Mouse (Mus musculus): ENCODE data around the gene Prim2. TPM values are rescaled to one million over a fixed set of nuclear protein-coding genes. Genes with fewer than 3 reads are reported as not detected.

The Prim2 gene
- polyA plus RNA-seq, 1 experiment from 2014 or later: 62.7 TPM

GRCm38 (mm10) chr1:33460703-33461102, 208.9 kb downstream of the Prim2 start:
- no peak overlapping the region for H3K27ac ChIP-seq (ENCODE audit: low read depth, low read length)
- no peaks in the 10 kb centered on the region for H3K9me3 ChIP-seq (ENCODE audit: control insufficient read depth, low read length)
- no peaks in the 10 kb centered on the region for H3K27me3 ChIP-seq (replicated peaks; ENCODE audit: control insufficient read depth, insufficient read depth, low read length)
- no peaks in the 10 kb centered on the region; the same call in 1 of the 2 replicates for H3K36me3 ChIP-seq (ENCODE audit: control insufficient read depth, insufficient read depth, low read length)
- no peak overlapping the region for H3K4me2 ChIP-seq
- no peaks in the 10 kb centered on the region for H3K4me1 ChIP-seq (replicated peaks; ENCODE audit: control insufficient read depth, insufficient read depth, low read length)
- H3K9ac ChIP-seq (ENCODE audit: low read depth, low read length): no peak overlapping the region
- WGBS: 90% methylated on average over 8 of the region's 8 CpGs
- no peak for DNase-seq (ENCODE audit: low spot score)
- no peak overlapping the region for H3K4me3 ChIP-seq (ENCODE audit: low read depth, low read length)
- no peak for ATAC-seq (replicated peaks; ENCODE audit: low FRiP score)

DNA sequence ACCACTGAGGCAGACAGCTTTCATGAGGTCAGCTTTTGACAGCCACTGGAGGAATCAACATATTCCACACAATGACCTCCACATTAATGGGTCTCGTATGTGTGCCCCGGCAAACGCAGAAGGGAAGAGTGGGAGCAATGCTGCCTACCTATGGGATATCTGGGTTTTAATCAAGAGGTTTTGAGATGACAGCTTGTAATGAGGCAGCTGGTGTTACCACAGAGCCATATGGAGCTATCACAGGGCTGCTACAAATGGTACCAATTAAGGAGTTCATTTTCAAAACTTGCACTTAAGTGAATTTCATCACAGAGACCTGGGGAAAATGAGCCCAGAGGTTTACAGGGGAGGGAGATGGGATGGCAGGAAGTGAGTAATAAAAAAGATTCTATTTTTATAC, 209.3 kb downstream of the Prim2 start:
- no peak for ATAC-seq (replicated peaks; ENCODE audit: low FRiP score)
- no peak for DNase-seq (ENCODE audit: low spot score)
- no peaks in the 10 kb centered on the region; the same call in 1 of the 2 replicates for H3K36me3 ChIP-seq (ENCODE audit: control insufficient read depth, insufficient read depth, low read length)
- H3K27me3 ChIP-seq (replicated peaks; ENCODE audit: control insufficient read depth, insufficient read depth, low read length): no peaks in the 10 kb centered on the region
- no peak overlapping the region for H3K27ac ChIP-seq (ENCODE audit: low read depth, low read length)
- 81% methylated on average over 3 of the region's 3 CpGs for WGBS
- no peak overlapping the region for H3K4me2 ChIP-seq
- no peaks in the 10 kb centered on the region for H3K9me3 ChIP-seq (ENCODE audit: control insufficient read depth, low read length)
- no peak overlapping the region for H3K4me3 ChIP-seq (ENCODE audit: low read depth, low read length)
- H3K4me1 ChIP-seq (replicated peaks; ENCODE audit: control insufficient read depth, insufficient read depth, low read length): no peaks in the 10 kb centered on the region
- no peak overlapping the region for H3K9ac ChIP-seq (ENCODE audit: low read depth, low read length)

DNA sequence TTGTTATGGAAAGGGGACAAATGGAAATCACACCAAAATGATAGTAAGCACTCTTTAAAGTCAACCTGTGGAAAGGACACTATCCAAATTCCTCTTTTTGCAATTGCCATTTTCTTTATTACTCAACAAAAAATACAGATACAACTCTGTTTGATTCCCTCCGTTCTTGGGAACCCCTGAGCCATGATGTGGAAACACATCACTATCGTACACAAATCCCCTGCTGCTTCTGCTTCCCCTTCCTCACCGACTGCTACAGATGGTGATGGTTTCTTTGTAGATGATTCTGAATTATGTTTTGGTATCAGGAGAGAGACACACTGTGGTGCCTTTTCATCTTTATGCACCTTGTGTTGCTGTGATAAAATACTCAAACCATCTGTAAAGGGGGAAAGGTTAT, 210.6 kb downstream of the Prim2 start:
- Histone ChIP-seq H3K27ac (ENCODE audit: low read depth, low read length) (no peak overlapping the region), H3K4me2 (no peak overlapping the region), H3K4me1 (replicated peaks; ENCODE audit: control insufficient read depth, insufficient read depth, low read length) (no peaks in the 10 kb centered on the region), H3K9ac (ENCODE audit: low read depth, low read length) (no peak overlapping the region), H3K27me3 (replicated peaks; ENCODE audit: control insufficient read depth, insufficient read depth, low read length) (no peaks in the 10 kb centered on the region), H3K36me3 (ENCODE audit: control insufficient read depth, insufficient read depth, low read length) (no peaks in the 10 kb centered on the region; the same call in 1 of the 2 replicates), H3K4me3 (ENCODE audit: low read depth, low read length) (no peak overlapping the region), H3K9me3 (ENCODE audit: control insufficient read depth, low read length) (no peaks in the 10 kb centered on the region)
- ATAC-seq (replicated peaks; ENCODE audit: low FRiP score) (no peak), DNase-seq (ENCODE audit: low spot score) (no peak)
- WGBS: 90% methylated on average over 3 of the region's 3 CpGs

DNA sequence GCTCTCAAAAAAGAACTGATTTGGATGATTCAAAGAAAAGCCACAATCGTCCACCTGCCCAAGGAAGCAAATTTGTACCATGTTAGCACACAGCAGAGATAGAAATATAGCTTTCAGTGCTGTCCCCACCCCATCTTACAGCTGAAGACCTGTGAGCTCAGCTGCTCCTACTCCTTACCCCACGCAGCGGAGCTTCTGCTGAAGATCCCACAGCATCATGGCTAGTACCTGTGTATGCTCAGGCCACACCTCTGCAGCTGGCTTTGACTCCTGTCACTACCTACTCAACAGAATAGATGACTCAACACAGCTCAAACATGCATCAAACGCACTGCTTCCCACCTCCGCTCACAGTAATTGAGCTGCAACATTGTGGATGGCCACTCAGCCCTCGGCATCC, 215.3 kb downstream of the Prim2 start:
- no peaks in the 10 kb centered on the region for H3K9me3 ChIP-seq (ENCODE audit: control insufficient read depth, low read length)
- no peak overlapping the region for H3K9ac ChIP-seq (ENCODE audit: low read depth, low read length)
- 92% methylated on average over 6 of the region's 6 CpGs for WGBS
- no peaks in the 10 kb centered on the region for H3K4me1 ChIP-seq (replicated peaks; ENCODE audit: control insufficient read depth, insufficient read depth, low read length)
- DNase-seq (ENCODE audit: low spot score) (no peak), ATAC-seq (replicated peaks; ENCODE audit: low FRiP score) (no peak)
- H3K27me3 ChIP-seq (replicated peaks; ENCODE audit: control insufficient read depth, insufficient read depth, low read length): no peaks in the 10 kb centered on the region
- no peak overlapping the region for H3K4me3 ChIP-seq (ENCODE audit: low read depth, low read length)
- no peak overlapping the region for H3K4me2 ChIP-seq
- no peak overlapping the region for H3K27ac ChIP-seq (ENCODE audit: low read depth, low read length)
- no peaks in the 10 kb centered on the region for H3K36me3 ChIP-seq (ENCODE audit: control insufficient read depth, insufficient read depth, low read length)

DNA sequence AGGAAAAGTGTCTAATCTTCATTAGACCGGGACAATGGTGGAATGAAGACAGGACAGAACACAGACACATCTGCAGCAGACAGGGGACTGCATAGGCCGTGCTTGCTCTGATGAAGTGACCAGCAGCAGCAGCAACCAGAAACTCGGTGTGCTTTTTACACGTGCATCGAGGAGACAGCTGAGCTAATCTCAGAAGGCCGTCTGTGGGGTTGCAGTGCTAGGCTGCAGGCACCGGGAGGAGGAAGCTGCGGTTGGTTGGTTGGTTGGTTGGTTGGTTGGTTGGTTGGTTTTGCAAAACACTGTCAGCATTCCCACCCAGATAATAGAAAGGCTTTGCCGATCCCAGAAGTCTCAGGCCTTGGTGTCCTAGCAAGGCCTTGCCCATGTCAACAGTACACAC, 216.3 kb downstream of the Prim2 start:
- no peak for ATAC-seq (replicated peaks; ENCODE audit: low FRiP score)
- H3K9me3 ChIP-seq (ENCODE audit: control insufficient read depth, low read length): no peaks in the 10 kb centered on the region
- H3K4me1 ChIP-seq (replicated peaks; ENCODE audit: control insufficient read depth, insufficient read depth, low read length): no peaks in the 10 kb centered on the region
- DNase-seq (ENCODE audit: low spot score): no peak
- no peak overlapping the region for H3K9ac ChIP-seq (ENCODE audit: low read depth, low read length)
- no peak overlapping the region for H3K4me2 ChIP-seq
- 74% methylated on average over 9 of the region's 9 CpGs for WGBS
- no peaks in the 10 kb centered on the region for H3K27me3 ChIP-seq (replicated peaks; ENCODE audit: control insufficient read depth, insufficient read depth, low read length)
- no peaks in the 10 kb centered on the region for H3K36me3 ChIP-seq (ENCODE audit: control insufficient read depth, insufficient read depth, low read length)
- no peak overlapping the region for H3K27ac ChIP-seq (ENCODE audit: low read depth, low read length)
- no peak overlapping the region for H3K4me3 ChIP-seq (ENCODE audit: low read depth, low read length)

- 51% methylated on average over 4 of the region's 4 CpGs for WGBS
Observed at GRCm38 (mm10) chr1:33447179-33447578, 222.4 kb downstream of the Prim2 start.

DNA sequence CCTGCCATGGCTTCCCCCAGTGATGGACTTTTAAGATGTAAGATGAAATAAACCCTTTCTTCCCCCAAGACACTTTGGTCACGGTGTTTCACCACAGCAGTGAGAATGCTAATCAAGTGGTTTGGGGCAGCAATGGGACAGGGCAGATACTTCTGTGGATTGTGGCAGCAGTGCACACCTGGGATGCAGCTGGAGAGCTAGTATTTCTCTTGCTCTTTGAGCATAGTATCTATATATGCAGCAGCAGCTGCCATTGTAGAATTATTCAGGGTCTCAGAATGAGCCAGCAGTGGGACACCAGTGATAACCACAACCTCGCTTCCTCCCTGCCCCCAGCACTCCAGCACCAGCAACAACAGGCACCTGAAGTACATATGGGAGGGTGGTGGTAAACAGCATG, 233.4 kb downstream of the Prim2 start:
- no peaks in the 10 kb centered on the region for H3K36me3 ChIP-seq (ENCODE audit: control insufficient read depth, insufficient read depth, low read length)
- no peak overlapping the region for H3K4me3 ChIP-seq (ENCODE audit: low read depth, low read length)
- no peak overlapping the region for H3K9ac ChIP-seq (ENCODE audit: low read depth, low read length)
- DNase-seq (ENCODE audit: low spot score) (no peak), ATAC-seq (replicated peaks; ENCODE audit: low FRiP score) (no peak)
- H3K27ac ChIP-seq (ENCODE audit: low read depth, low read length): no peak overlapping the region
- H3K27me3 ChIP-seq (replicated peaks; ENCODE audit: control insufficient read depth, insufficient read depth, low read length): no peaks in the 10 kb centered on the region
- no peak overlapping the region for H3K4me2 ChIP-seq
- H3K9me3 ChIP-seq (ENCODE audit: control insufficient read depth, low read length): no peaks in the 10 kb centered on the region
- H3K4me1 ChIP-seq (replicated peaks; ENCODE audit: control insufficient read depth, insufficient read depth, low read length): no peaks in the 10 kb centered on the region
- 73% methylated on average over 2 of the region's 2 CpGs for WGBS

More at GRCm38 (mm10) chr1:33447179-33447578, 222.4 kb downstream of the Prim2 start:
- ATAC-seq (replicated peaks; ENCODE audit: low FRiP score) (no peak), DNase-seq (ENCODE audit: low spot score) (no peak)
- no peaks in the 10 kb centered on the region for H3K9me3 ChIP-seq (ENCODE audit: control insufficient read depth, low read length)
- H3K27ac ChIP-seq (ENCODE audit: low read depth, low read length): no peak overlapping the region
- H3K4me1 ChIP-seq (replicated peaks; ENCODE audit: control insufficient read depth, insufficient read depth, low read length): no peaks in the 10 kb centered on the region
- no peaks in the 10 kb centered on the region for H3K27me3 ChIP-seq (replicated peaks; ENCODE audit: control insufficient read depth, insufficient read depth, low read length)
- no peaks in the 10 kb centered on the region for H3K36me3 ChIP-seq (ENCODE audit: control insufficient read depth, insufficient read depth, low read length)
- H3K4me3 ChIP-seq (ENCODE audit: low read depth, low read length): no peak overlapping the region
- H3K9ac ChIP-seq (ENCODE audit: low read depth, low read length): no peak overlapping the region
- H3K4me2 ChIP-seq: no peak overlapping the region

Other genes starting within 250 kb of the Prim2 start
- gene Rab23, start 50.1 kb upstream of the Prim2 start, polyA plus RNA-seq (2014; fragmentation: Nextera tagmentation; extraction: Ambion mirVana): 10.1 and 11.6 TPM in 2 replicates
- 103 and 108 TPM in 2 replicates for gene Bag2, start 88.0 kb upstream of the Prim2 start, polyA plus RNA-seq (2014; fragmentation: Nextera tagmentation; extraction: Ambion mirVana)
- 20.4 and 24.7 TPM in 2 replicates for gene Zfp451, start 144.8 kb upstream of the Prim2 start, polyA plus RNA-seq (2014; fragmentation: Nextera tagmentation; extraction: Ambion mirVana)
- 2.3 and 2.4 TPM in 2 replicates for gene Bend6, start 238.0 kb upstream of the Prim2 start, polyA plus RNA-seq (2014; fragmentation: Nextera tagmentation; extraction: Ambion mirVana)
- gene Dst, start 238.4 kb upstream of the Prim2 start, polyA plus RNA-seq (2014; fragmentation: Nextera tagmentation; extraction: Ambion mirVana): 9.4 and 9.5 TPM in 2 replicates